Mouse (Mus musculus): ENCODE results near the gene Cacna1d. TPM values are rescaled to one million over a fixed set of nuclear protein-coding genes. Genes with fewer than 3 reads are reported as not detected.

Cacna1d gene
- polyA plus RNA-seq, 1 experiment from 2014 or later: 7.2 TPM

- WGBS: 65% methylated on average over 13 of the region's 13 CpGs
- ATAC-seq (replicated peaks; ENCODE audit: low FRiP score, low TSS enrichment, low read depth) (no peak), DNase-seq (ENCODE audit: low spot score) (no peak)
- no peak overlapping the region for H3K4me2 ChIP-seq (ENCODE audit: low read length)
- H3K4me3 ChIP-seq (ENCODE audit: low read depth, low read length): no peak overlapping the region
- H3K9ac ChIP-seq (ENCODE audit: low read length): no peak overlapping the region
- no peaks in the 10 kb centered on the region for H3K9me3 ChIP-seq (ENCODE audit: control insufficient read depth, low read length)
- no peaks in the 10 kb centered on the region for H3K4me1 ChIP-seq (replicated peaks; ENCODE audit: control insufficient read depth, insufficient read depth, low read length)
- H3K27ac ChIP-seq (ENCODE audit: low read depth): no peak overlapping the region
- no peaks in the 10 kb centered on the region for H3K36me3 ChIP-seq (ENCODE audit: control insufficient read depth, insufficient read depth, low read length)
- H3K27me3 ChIP-seq (replicated peaks; ENCODE audit: control insufficient read depth, insufficient read depth, low read length): no peaks in the 10 kb centered on the region
Measured at GRCm38 (mm10) chr14:30184445-30185152, 306.7 kb downstream of the Cacna1d start.

- Histone ChIP-seq H3K27me3 (replicated peaks; ENCODE audit: control insufficient read depth, insufficient read depth, low read length) (no peaks in the 10 kb centered on the region), H3K4me1 (replicated peaks; ENCODE audit: control insufficient read depth, insufficient read depth, low read length) (no peaks in the 10 kb centered on the region), H3K4me3 (ENCODE audit: low read depth, low read length) (no peak overlapping the region), H3K9ac (ENCODE audit: low read length) (no peak overlapping the region), H3K27ac (ENCODE audit: low read depth) (no peak overlapping the region), H3K4me2 (ENCODE audit: low read length) (no peak overlapping the region), H3K9me3 (ENCODE audit: control insufficient read depth, low read length) (no peaks in the 10 kb centered on the region), H3K36me3 (ENCODE audit: control insufficient read depth, insufficient read depth, low read length) (no peaks in the 10 kb centered on the region)
- no peak for DNase-seq (ENCODE audit: low spot score)
- WGBS: 72% methylated on average over 5 of the region's 5 CpGs
- no peak for ATAC-seq (replicated peaks; ENCODE audit: low FRiP score, low TSS enrichment, low read depth)
Measured at GRCm38 (mm10) chr14:30184013-30184412, 307.2 kb downstream of the Cacna1d start.

- DNase-seq (ENCODE audit: low spot score) (no peak), ATAC-seq (replicated peaks; ENCODE audit: low FRiP score, low TSS enrichment, low read depth) (no peak)
- Histone ChIP-seq H3K9ac (ENCODE audit: low read length) (no peak overlapping the region), H3K9me3 (ENCODE audit: control insufficient read depth, low read length) (no peaks in the 10 kb centered on the region), H3K27me3 (replicated peaks; ENCODE audit: control insufficient read depth, insufficient read depth, low read length) (no peaks in the 10 kb centered on the region), H3K4me3 (ENCODE audit: low read depth, low read length) (no peak overlapping the region), H3K36me3 (ENCODE audit: control insufficient read depth, insufficient read depth, low read length) (no peaks in the 10 kb centered on the region), H3K4me2 (ENCODE audit: low read length) (no peak overlapping the region), H3K4me1 (replicated peaks; ENCODE audit: control insufficient read depth, insufficient read depth, low read length) (peaks cover 5% of the 10 kb centered on the region), H3K27ac (ENCODE audit: low read depth) (no peak overlapping the region)
- 85% methylated on average over 18 of the region's 18 CpGs for WGBS
Measured at GRCm38 (mm10) chr14:30182624-30183524, 308.4 kb downstream of the Cacna1d start.

GRCm38 (mm10) chr14:30178306-30178705 is 312.9 kb downstream of the Cacna1d start:
- H3K36me3 ChIP-seq (ENCODE audit: control insufficient read depth, insufficient read depth, low read length): no peaks in the 10 kb centered on the region
- 81% methylated on average over 4 of the region's 4 CpGs for WGBS
- no peak overlapping the region for H3K4me3 ChIP-seq (ENCODE audit: low read depth, low read length)
- DNase-seq (ENCODE audit: low spot score): peak; percentile 45
- H3K9ac ChIP-seq (ENCODE audit: low read length): no peak overlapping the region
- no peak overlapping the region for H3K4me2 ChIP-seq (ENCODE audit: low read length)
- no peaks in the 10 kb centered on the region for H3K9me3 ChIP-seq (ENCODE audit: control insufficient read depth, low read length)
- no peaks in the 10 kb centered on the region for H3K27me3 ChIP-seq (replicated peaks; ENCODE audit: control insufficient read depth, insufficient read depth, low read length)
- peaks cover 8% of the 10 kb centered on the region for H3K4me1 ChIP-seq (replicated peaks; ENCODE audit: control insufficient read depth, insufficient read depth, low read length)
- H3K27ac ChIP-seq (ENCODE audit: low read depth): no peak overlapping the region
- no peak for ATAC-seq (replicated peaks; ENCODE audit: low FRiP score, low TSS enrichment, low read depth)

GRCm38 (mm10) chr14:30177850-30178249 is 313.4 kb downstream of the Cacna1d start:
- 24% methylated on average over 5 of the region's 5 CpGs for WGBS
- Histone ChIP-seq H3K27ac (ENCODE audit: low read depth) (no peak overlapping the region), H3K36me3 (ENCODE audit: control insufficient read depth, insufficient read depth, low read length) (no peaks in the 10 kb centered on the region), H3K27me3 (replicated peaks; ENCODE audit: control insufficient read depth, insufficient read depth, low read length) (no peaks in the 10 kb centered on the region), H3K4me2 (ENCODE audit: low read length) (no peak overlapping the region), H3K9ac (ENCODE audit: low read length) (no peak overlapping the region), H3K4me3 (ENCODE audit: low read depth, low read length) (no peak overlapping the region), H3K4me1 (replicated peaks; ENCODE audit: control insufficient read depth, insufficient read depth, low read length) (peaks cover 8% of the 10 kb centered on the region), H3K9me3 (ENCODE audit: control insufficient read depth, low read length) (no peaks in the 10 kb centered on the region)
- DNase-seq (ENCODE audit: low spot score) (peak; percentile 42), ATAC-seq (replicated peaks; ENCODE audit: low FRiP score, low TSS enrichment, low read depth) (no peak)

GRCm38 (mm10) chr14:30175362-30175761 is 315.9 kb downstream of the Cacna1d start:
- Histone ChIP-seq H3K36me3 (ENCODE audit: control insufficient read depth, insufficient read depth, low read length) (no peaks in the 10 kb centered on the region), H3K9me3 (ENCODE audit: control insufficient read depth, low read length) (no peaks in the 10 kb centered on the region), H3K27ac (ENCODE audit: low read depth) (no peak overlapping the region), H3K27me3 (replicated peaks; ENCODE audit: control insufficient read depth, insufficient read depth, low read length) (no peaks in the 10 kb centered on the region), H3K9ac (ENCODE audit: low read length) (no peak overlapping the region), H3K4me3 (ENCODE audit: low read depth, low read length) (no peak overlapping the region), H3K4me2 (ENCODE audit: low read length) (no peak overlapping the region), H3K4me1 (replicated peaks; ENCODE audit: control insufficient read depth, insufficient read depth, low read length) (peaks cover 8% of the 10 kb centered on the region)
- no peak for DNase-seq (ENCODE audit: low spot score)
- no peak for ATAC-seq (replicated peaks; ENCODE audit: low FRiP score, low TSS enrichment, low read depth)
- WGBS: 66% methylated on average over 3 of the region's 3 CpGs

- H3K27ac ChIP-seq (ENCODE audit: low read depth): no peak overlapping the region
- no peaks in the 10 kb centered on the region for H3K27me3 ChIP-seq (replicated peaks; ENCODE audit: control insufficient read depth, insufficient read depth, low read length)
- H3K4me2 ChIP-seq (ENCODE audit: low read length): no peak overlapping the region
- H3K36me3 ChIP-seq (ENCODE audit: control insufficient read depth, insufficient read depth, low read length): no peaks in the 10 kb centered on the region
- 74% methylated on average over 12 of the region's 12 CpGs for WGBS
- ATAC-seq (replicated peaks; ENCODE audit: low FRiP score, low TSS enrichment, low read depth) (no peak), DNase-seq (ENCODE audit: low spot score) (no peak)
- no peaks in the 10 kb centered on the region for H3K9me3 ChIP-seq (ENCODE audit: control insufficient read depth, low read length)
- H3K4me3 ChIP-seq (ENCODE audit: low read depth, low read length): no peak overlapping the region
- peaks cover 5% of the 10 kb centered on the region for H3K4me1 ChIP-seq (replicated peaks; ENCODE audit: control insufficient read depth, insufficient read depth, low read length)
- no peak overlapping the region for H3K9ac ChIP-seq (ENCODE audit: low read length)
Measured at GRCm38 (mm10) chr14:30172821-30173755, 318.2 kb downstream of the Cacna1d start.

DNA sequence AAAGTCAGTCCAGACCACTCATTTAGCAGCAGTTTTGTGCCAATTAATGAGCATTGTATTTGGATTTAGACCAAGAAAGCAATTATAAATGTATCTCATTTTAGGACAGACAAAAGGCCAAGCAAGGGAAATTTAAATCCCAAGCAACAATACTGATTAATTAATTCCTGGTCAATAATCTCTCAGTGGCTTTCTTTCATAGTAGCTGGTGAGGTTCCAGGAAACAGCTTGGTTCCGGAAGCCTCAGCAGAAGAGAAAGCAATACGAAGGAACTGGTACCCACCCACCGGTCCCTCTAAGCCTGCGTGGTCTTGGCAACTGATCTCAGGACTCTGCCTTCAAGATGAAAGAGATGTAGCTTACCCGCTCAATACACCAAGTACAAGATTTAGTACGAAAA is 319.7 kb downstream of the Cacna1d start:
- Histone ChIP-seq H3K4me3 (ENCODE audit: low read depth, low read length) (no peak overlapping the region), H3K9me3 (ENCODE audit: control insufficient read depth, low read length) (no peaks in the 10 kb centered on the region), H3K36me3 (ENCODE audit: control insufficient read depth, insufficient read depth, low read length) (no peaks in the 10 kb centered on the region), H3K4me2 (ENCODE audit: low read length) (no peak overlapping the region), H3K9ac (ENCODE audit: low read length) (no peak overlapping the region), H3K27me3 (replicated peaks; ENCODE audit: control insufficient read depth, insufficient read depth, low read length) (no peaks in the 10 kb centered on the region), H3K4me1 (replicated peaks; ENCODE audit: control insufficient read depth, insufficient read depth, low read length) (no peaks in the 10 kb centered on the region), H3K27ac (ENCODE audit: low read depth) (no peak overlapping the region)
- 89% methylated on average over 6 of the region's 6 CpGs for WGBS
- no peak for ATAC-seq (replicated peaks; ENCODE audit: low FRiP score, low TSS enrichment, low read depth)
- DNase-seq (ENCODE audit: low spot score): no peak
